Mouse (Mus musculus): ENCODE results near the gene Fbxl15. TPM values are rescaled to one million over a fixed set of nuclear protein-coding genes. Genes with fewer than 3 reads are reported as not detected.

Fbxl15 gene
- total and polyA plus RNA-seq, 2 experiments from 2014 or later: 54.2 to 71.4 TPM

DNA sequence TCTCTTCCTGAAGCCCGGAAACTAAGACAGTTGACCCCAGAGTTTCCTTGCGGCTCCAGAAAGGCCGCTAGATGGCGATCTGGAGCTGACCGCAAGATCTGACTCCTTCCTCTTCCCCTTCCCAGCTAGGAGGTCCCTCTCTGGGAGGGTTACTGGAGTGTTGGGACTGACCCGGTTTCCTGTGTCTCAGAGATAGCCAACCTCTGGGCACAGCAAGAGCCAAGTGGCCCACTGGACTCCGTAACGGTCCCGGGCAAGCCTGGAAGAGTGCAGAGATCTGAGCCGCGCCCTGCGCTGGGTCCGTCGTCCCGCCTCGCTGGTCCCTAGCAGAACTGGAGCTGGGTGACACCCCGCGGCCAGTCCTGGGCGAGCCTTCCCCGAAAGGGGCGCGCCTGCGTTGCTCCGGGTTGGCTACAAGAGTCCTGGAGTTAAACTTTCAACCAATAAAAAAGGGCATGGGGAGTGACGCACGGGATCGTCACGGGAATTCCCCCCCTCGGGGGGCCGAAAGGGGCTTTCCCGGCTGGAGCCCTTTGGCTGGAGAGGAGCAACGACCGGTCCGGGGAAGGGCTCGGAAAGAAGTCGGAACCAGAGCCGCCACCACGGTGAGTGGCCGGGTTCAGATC lies 23.7 kb upstream of the Fbxl15 start, which contains the start of gene Nfkb2:
Gene Nfkb2, plus strand, starts transcription at position 105 of the 626 bp plus-strand sequence.
- Histone ChIP-seq H3K4me3 (ENCODE audit: low read length) (peak within 1 kb of the TSS; percentile 38), H3K4me1 (ENCODE audit: insufficient read depth, low read length) (peaks cover 6% of the 10 kb centered on the region; the same call in 1 of the 2 replicates), H3K27me3 (ENCODE audit: insufficient read depth, low read length) (0 out of 2 replicates have a peak, but pooled peaks cover 4% of the 10 kb centered on the region), H3K27ac (peak within 1 kb of the TSS; percentile 41; the same call in 1 of the 2 replicates), H3K36me3 (ENCODE audit: insufficient read depth, low read length) (no peaks in the 10 kb centered on the region), H3K4me2 (ENCODE audit: low read depth, low read length) (peak within 1 kb of the TSS; percentile 61), H3K9ac (replicated peaks; ENCODE audit: low read length) (peak within 1 kb of the TSS; percentile 44), H3K9me3 (ENCODE audit: low read length) (no peaks in the 10 kb centered on the region)
- 1% methylated on average over 39 of the region's 39 CpGs for WGBS
- TF ChIP-seq CTCF (IDR thresholded peaks at IDR 0.05; ENCODE audit: low read depth): peak; percentile 90
- peak; percentile 88 for DNase-seq (ENCODE audit: low spot score)
- ATAC-seq: peak; percentile 89

DNA sequence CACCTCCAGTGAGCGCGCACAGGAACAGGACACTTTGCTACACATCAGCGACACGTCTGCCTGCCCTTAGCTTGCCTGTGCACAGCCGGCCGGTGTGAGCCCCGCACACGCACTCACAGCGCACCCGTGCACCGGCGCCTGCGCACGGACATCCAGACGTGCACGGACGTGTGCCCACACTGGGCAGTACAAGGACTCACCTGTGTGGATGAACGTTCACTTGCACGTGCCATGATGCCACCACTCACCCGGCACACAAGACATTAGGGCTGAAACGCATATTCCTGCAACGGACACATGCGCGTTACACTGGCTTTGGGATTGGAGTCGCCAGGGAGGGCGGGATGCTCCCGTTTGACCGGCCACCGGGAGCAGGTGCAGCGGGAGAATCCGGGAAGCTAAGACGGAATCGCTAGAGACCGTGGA lies 23.1 kb upstream of the Fbxl15 start:
- TF ChIP-seq CTCF (IDR thresholded peaks at IDR 0.05; ENCODE audit: low read depth): no peak
- peaks cover 6% of the 10 kb centered on the region; the same call in 1 of the 2 replicates for H3K4me1 ChIP-seq (ENCODE audit: insufficient read depth, low read length)
- H3K4me3 ChIP-seq (ENCODE audit: low read length): peak overlapping the region; percentile 38
- peak overlapping the region; percentile 61 for H3K4me2 ChIP-seq (ENCODE audit: low read depth, low read length)
- ATAC-seq: 0 out of 2 replicates have a peak, but pooled peaks have one; percentile 3
- peak; percentile 38 for DNase-seq (ENCODE audit: low spot score)
- no peaks in the 10 kb centered on the region for H3K9me3 ChIP-seq (ENCODE audit: low read length)
- WGBS: 0% methylated on average over 34 of the region's 34 CpGs
- H3K36me3 ChIP-seq (ENCODE audit: insufficient read depth, low read length): no peaks in the 10 kb centered on the region
- peak overlapping the region; percentile 44 for H3K9ac ChIP-seq (replicated peaks; ENCODE audit: low read length)
- H3K27ac ChIP-seq: peak overlapping the region; percentile 41; the same call in 1 of the 2 replicates
- 0 out of 2 replicates have a peak, but pooled peaks cover 4% of the 10 kb centered on the region for H3K27me3 ChIP-seq (ENCODE audit: insufficient read depth, low read length)

DNA sequence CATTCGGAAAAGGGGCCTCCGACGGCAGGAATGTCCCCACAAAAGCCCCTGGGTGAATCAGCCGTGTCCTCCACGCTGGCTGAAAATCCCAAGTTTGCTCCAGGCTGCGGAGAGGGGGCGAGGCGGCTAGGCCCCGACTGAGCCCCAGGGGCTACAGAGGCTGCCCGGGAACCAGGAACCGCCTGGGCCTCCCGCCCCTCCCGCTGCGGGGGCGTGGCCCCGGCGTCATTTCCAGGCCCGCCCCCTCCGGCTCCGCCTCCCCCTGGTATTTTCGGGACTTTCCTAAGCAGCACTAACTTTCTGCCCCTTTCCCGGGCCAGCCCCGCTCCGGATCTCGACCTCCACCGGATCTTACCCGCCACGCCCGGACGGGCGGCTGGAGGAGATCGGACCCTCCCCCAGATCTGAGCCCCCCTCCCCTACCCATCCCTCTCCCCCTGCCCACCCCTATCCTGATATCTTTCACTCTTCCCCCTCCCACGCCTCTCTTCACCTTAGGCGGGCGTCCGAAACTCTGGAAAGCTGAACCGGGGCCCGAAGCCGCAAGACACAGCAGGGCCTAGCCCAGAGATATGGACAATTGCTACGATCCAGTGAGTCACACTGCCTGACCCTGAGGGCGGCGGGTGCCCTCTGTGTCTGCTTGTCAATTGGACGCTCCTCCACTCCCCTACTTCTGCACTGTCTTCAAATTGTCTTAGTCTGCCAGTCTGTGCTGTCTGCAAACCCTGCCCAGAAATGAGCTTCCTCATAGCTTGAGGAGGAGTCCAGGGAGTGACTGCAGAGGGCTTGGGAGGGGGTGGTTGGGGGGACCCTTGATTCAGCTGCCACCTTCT lies 22.3 kb upstream of the Fbxl15 start:
- Histone ChIP-seq H3K36me3 (ENCODE audit: insufficient read depth, low read length) (no peaks in the 10 kb centered on the region; the same call in 1 of the 2 replicates), H3K27ac (peak overlapping the region; percentile 41; the same call in 1 of the 2 replicates), H3K4me3 (ENCODE audit: low read length) (peak overlapping the region; percentile 38), H3K27me3 (ENCODE audit: insufficient read depth, low read length) (0 out of 2 replicates have a peak, but pooled peaks cover 4% of the 10 kb centered on the region), H3K9ac (replicated peaks; ENCODE audit: low read length) (peak overlapping the region; percentile 44), H3K4me2 (ENCODE audit: low read depth, low read length) (peak overlapping the region; percentile 61), H3K9me3 (ENCODE audit: low read length) (no peaks in the 10 kb centered on the region), H3K4me1 (ENCODE audit: insufficient read depth, low read length) (peaks cover 6% of the 10 kb centered on the region; the same call in 1 of the 2 replicates)
- ATAC-seq (peak; percentile 46), DNase-seq (ENCODE audit: low spot score) (peak; percentile 80)
- under 1% methylated on average over 42 of the region's 43 CpGs for WGBS
- no peak for TF ChIP-seq CTCF (IDR thresholded peaks at IDR 0.05; ENCODE audit: low read depth)

DNA sequence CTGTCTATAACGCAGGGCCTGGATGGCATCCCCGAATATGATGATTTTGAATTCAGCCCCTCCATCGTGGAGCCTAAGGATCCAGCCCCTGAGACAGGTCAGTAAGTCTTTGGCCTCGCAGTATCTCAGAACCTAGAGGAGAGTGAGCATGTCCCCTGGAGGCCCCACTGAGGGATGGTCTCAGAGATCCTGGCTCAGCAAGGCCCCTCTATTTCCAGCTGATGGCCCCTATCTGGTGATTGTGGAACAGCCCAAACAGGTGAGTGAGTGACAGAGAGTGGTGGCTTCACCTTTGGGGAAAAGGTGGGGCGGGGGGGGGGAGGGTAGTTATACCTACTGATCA lies 21.7 kb upstream of the Fbxl15 start:
- 0 out of 2 replicates have a peak overlapping the region, but pooled peaks have one; percentile 38 for H3K4me3 ChIP-seq (ENCODE audit: low read length)
- H3K27me3 ChIP-seq (ENCODE audit: insufficient read depth, low read length): 0 out of 2 replicates have a peak, but pooled peaks cover 4% of the 10 kb centered on the region
- no peaks in the 10 kb centered on the region for H3K9me3 ChIP-seq (ENCODE audit: low read length)
- H3K9ac ChIP-seq (replicated peaks; ENCODE audit: low read length): no peak overlapping the region
- ATAC-seq (no peak), DNase-seq (ENCODE audit: low spot score) (no peak)
- peak overlapping the region; percentile 61 for H3K4me2 ChIP-seq (ENCODE audit: low read depth, low read length)
- H3K27ac ChIP-seq: no peak overlapping the region
- no peak for TF ChIP-seq CTCF (IDR thresholded peaks at IDR 0.05; ENCODE audit: low read depth)
- H3K4me1 ChIP-seq (ENCODE audit: insufficient read depth, low read length): peaks cover 6% of the 10 kb centered on the region; the same call in 1 of the 2 replicates
- whole genome bisulfite sequencing: 57% methylated on average over 5 of the region's 5 CpGs
- peaks cover 4% of the 10 kb centered on the region; the same call in 1 of the 2 replicates for H3K36me3 ChIP-seq (ENCODE audit: insufficient read depth, low read length)

DNA sequence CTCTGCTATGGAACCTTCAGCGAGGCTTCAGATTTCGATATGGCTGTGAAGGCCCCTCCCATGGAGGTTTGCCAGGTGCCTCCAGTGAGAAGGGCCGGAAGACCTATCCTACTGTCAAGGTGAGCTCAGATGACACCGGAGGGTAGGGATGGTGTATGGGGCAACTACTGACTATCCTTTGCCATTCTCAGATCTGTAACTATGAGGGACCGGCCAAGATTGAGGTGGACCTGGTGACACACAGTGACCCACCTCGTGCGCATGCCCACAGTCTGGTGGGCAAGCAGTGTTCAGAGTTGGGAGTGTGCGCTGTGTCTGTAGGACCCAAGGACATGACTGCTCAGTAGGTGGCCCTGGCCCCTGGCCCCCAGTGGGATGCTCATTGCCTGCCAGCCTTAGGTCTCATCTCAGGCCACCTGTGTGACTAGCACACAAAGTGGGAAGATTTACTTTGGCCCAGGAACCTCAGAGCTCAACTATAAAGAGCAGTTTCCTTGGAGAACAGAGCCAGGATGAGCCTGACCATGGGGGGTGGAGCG lies 21.2 kb upstream of the Fbxl15 start:
- Histone ChIP-seq H3K36me3 (ENCODE audit: insufficient read depth, low read length) (peaks cover 8% of the 10 kb centered on the region; the same call in 1 of the 2 replicates), H3K4me3 (ENCODE audit: low read length) (no peak overlapping the region)

DNA sequence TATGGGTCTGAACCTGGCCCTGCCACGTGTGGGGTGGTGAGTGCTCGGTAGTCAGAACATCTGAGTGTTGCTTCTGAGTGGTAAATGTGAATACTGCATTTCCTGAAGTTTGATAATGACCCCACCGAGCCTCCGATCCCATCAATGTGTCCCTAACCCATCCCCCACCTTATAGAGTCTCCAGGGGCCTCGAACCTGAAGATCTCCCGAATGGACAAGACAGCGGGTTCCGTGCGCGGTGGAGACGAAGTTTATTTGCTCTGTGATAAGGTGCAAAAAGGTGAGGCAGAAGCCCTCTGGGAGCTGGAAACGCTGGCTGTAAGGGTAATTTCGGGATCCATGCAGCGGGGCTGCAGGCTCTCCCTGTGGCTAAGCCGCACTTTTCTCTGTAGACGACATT lies 20.2 kb upstream of the Fbxl15 start:
- Histone ChIP-seq H3K27me3 (ENCODE audit: insufficient read depth, low read length) (0 out of 2 replicates have a peak, but pooled peaks cover 4% of the 10 kb centered on the region), H3K4me1 (ENCODE audit: insufficient read depth, low read length) (peaks cover 6% of the 10 kb centered on the region; the same call in 1 of the 2 replicates), H3K4me2 (ENCODE audit: low read depth, low read length) (no peak overlapping the region), H3K36me3 (ENCODE audit: insufficient read depth, low read length) (peaks cover 17% of the 10 kb centered on the region; the same call in 1 of the 2 replicates), H3K4me3 (ENCODE audit: low read length) (no peak overlapping the region), H3K9me3 (ENCODE audit: low read length) (no peaks in the 10 kb centered on the region), H3K9ac (replicated peaks; ENCODE audit: low read length) (no peak overlapping the region), H3K27ac (no peak overlapping the region)
- no peak for TF ChIP-seq CTCF (IDR thresholded peaks at IDR 0.05; ENCODE audit: low read depth)
- no peak for ATAC-seq
- DNase-seq (ENCODE audit: low spot score): no peak
- WGBS: 82% methylated on average over 16 of the region's 16 CpGs

More for the DNA sequence above, 21.2 kb upstream of the Fbxl15 start:
- Histone ChIP-seq H3K9me3 (ENCODE audit: low read length) (no peaks in the 10 kb centered on the region), H3K27ac (no peak overlapping the region), H3K4me1 (ENCODE audit: insufficient read depth, low read length) (peaks cover 6% of the 10 kb centered on the region; the same call in 1 of the 2 replicates), H3K9ac (replicated peaks; ENCODE audit: low read length) (no peak overlapping the region), H3K27me3 (ENCODE audit: insufficient read depth, low read length) (0 out of 2 replicates have a peak, but pooled peaks cover 4% of the 10 kb centered on the region), H3K4me2 (ENCODE audit: low read depth, low read length) (no peak overlapping the region)
- 91% methylated on average over 9 of the region's 9 CpGs for WGBS
- no peak for ATAC-seq
- DNase-seq (ENCODE audit: low spot score): no peak
- no peak for TF ChIP-seq CTCF (IDR thresholded peaks at IDR 0.05; ENCODE audit: low read depth)

All from hindbrain, postnatal 0 days (tissue).